Mouse (Mus musculus): ENCODE results near the gene Ctsz. TPM values are rescaled to one million over a fixed set of nuclear protein-coding genes. Genes with fewer than 3 reads are reported as not detected.

Ctsz gene
- total and polyA plus RNA-seq, 3 experiments = 93.7 to 118 TPM; not detected in 1

- H3K36me3 ChIP-seq (ENCODE audit: control insufficient read depth in 1 of 2, insufficient read depth in 2 of 2, low read length in 2 of 2) = peaks cover 0 to 4% of the 10 kb centered on the region in 2 experiments; a peak in 2 of 4 replicates
- no peak overlapping the region for H3K9ac ChIP-seq (ENCODE audit: control insufficient read depth, low read depth, low read length, poor library complexity, severe bottlenecking)
- H3K27me3 ChIP-seq (ENCODE audit: control insufficient read depth in 1 of 2, insufficient read depth in 2 of 2, low read length in 2 of 2) = no peaks in the 10 kb centered on the region
- H3K4me1 ChIP-seq (ENCODE audit: control insufficient read depth in 1 of 2, insufficient read depth in 2 of 2, low read length in 2 of 2) = peaks cover 2 to 6% of the 10 kb centered on the region in 2 experiments; a peak in 3 of 4 replicates
- no peaks in the 10 kb centered on the region for H3K9me3 ChIP-seq (replicated peaks; ENCODE audit: insufficient read depth, low read length)
- H3K79me2 ChIP-seq (ENCODE audit: control insufficient read depth, insufficient read depth, low read length, poor library complexity) = no peaks in the 10 kb centered on the region
- no peak overlapping the region for H3K4me3 ChIP-seq (ENCODE audit: control insufficient read depth in 1 of 2, insufficient read depth in 1 of 2, low read depth in 2 of 2, low read length in 2 of 2)
- no peak for DNase-seq (ENCODE audit: low read depth, low spot score)
- no peak overlapping the region for H3K27ac ChIP-seq (ENCODE audit: control insufficient read depth, low read depth, low read length)
- TF ChIP-seq EP300 (IDR thresholded peaks at IDR 0.05; ENCODE audit: low read depth in 1 of 2, low read length in 2 of 2) = no peak
- TF ChIP-seq BHLHE40 (IDR thresholded peaks at IDR 0.05; ENCODE audit: borderline replicate concordance, low read depth, low read length) = no peak
- TF ChIP-seq UBTF (IDR thresholded peaks at IDR 0.05; ENCODE audit: borderline replicate concordance, insufficient read depth, low read depth, low read length) = no peak
- no peak for TF ChIP-seq TAL1 (IDR thresholded peaks at IDR 0.05; ENCODE audit: low read length)
- TF ChIP-seq MEF2A (IDR thresholded peaks at IDR 0.05; ENCODE audit: extremely low read depth, insufficient replicate concordance, low read depth, low read length, poor library complexity, severe bottlenecking) = no peak
- TF ChIP-seq GATA1 (IDR thresholded peaks at IDR 0.05; ENCODE audit: low read depth, low read length) = no peak
- TF ChIP-seq GABPA (IDR thresholded peaks at IDR 0.05; ENCODE audit: low read depth, low read length) = no peak
- TF ChIP-seq CHD2 (IDR thresholded peaks at IDR 0.05; ENCODE audit: low read length) = no peak
- TF ChIP-seq HCFC1 (IDR thresholded peaks at IDR 0.05; ENCODE audit: low read depth, low read length) = no peak
- no peak for TF ChIP-seq ZMIZ1 (IDR thresholded peaks at IDR 0.05; ENCODE audit: low read depth, low read length)
- TF ChIP-seq MAZ (IDR thresholded peaks at IDR 0.05; ENCODE audit: low read depth, low read length) = no peak
Observed at GRCm38 (mm10) chr2:174477543-174478319, 38.9 kb upstream of the Ctsz start.

- Histone ChIP-seq H3K36me3 (ENCODE audit: control insufficient read depth in 1 of 2, insufficient read depth in 2 of 2, low read length in 2 of 2) (peaks cover 0 to 36% of the 10 kb centered on the region in 2 experiments; a peak in 2 of 4 replicates), H3K27me3 (ENCODE audit: control insufficient read depth in 1 of 2, insufficient read depth in 2 of 2, low read length in 2 of 2) (no peaks in the 10 kb centered on the region), H3K4me3 (ENCODE audit: control insufficient read depth in 1 of 2, insufficient read depth in 1 of 2, low read depth in 2 of 2, low read length in 2 of 2) (peak overlapping the region; percentile 41 to 52), H3K9ac (ENCODE audit: control insufficient read depth, low read depth, low read length, poor library complexity, severe bottlenecking) (peak overlapping the region; percentile 62), H3K27ac (ENCODE audit: control insufficient read depth, low read depth, low read length) (peak overlapping the region; percentile 85), H3K79me2 (ENCODE audit: control insufficient read depth, insufficient read depth, low read length, poor library complexity) (peaks cover 37% of the 10 kb centered on the region), H3K9me3 (replicated peaks; ENCODE audit: insufficient read depth, low read length) (no peaks in the 10 kb centered on the region), H3K4me1 (ENCODE audit: control insufficient read depth in 1 of 2, insufficient read depth in 2 of 2, low read length in 2 of 2) (peaks cover 12 to 34% of the 10 kb centered on the region in 2 experiments)
- TF ChIP-seq MAX (IDR thresholded peaks at IDR 0.05; ENCODE audit: low read length) (0 out of 2 replicates have a peak, but pooled peaks have one; percentile 11), BHLHE40 (IDR thresholded peaks at IDR 0.05; ENCODE audit: borderline replicate concordance, low read depth, low read length) (peak; percentile 50; the same call in 1 of the 2 replicates), EP300 (IDR thresholded peaks at IDR 0.05; ENCODE audit: low read depth in 1 of 2, low read length in 2 of 2) (0 out of 4 replicates have a peak, but pooled peaks of 1 of the 2 experiments have one; percentile 4), MEF2A (IDR thresholded peaks at IDR 0.05; ENCODE audit: extremely low read depth, insufficient replicate concordance, low read depth, low read length, poor library complexity, severe bottlenecking) (no peak)
- DNase-seq (ENCODE audit: low read depth, low spot score) = no peak
Observed at GRCm38 (mm10) chr2:174473550-174473927, 34.7 kb upstream of the Ctsz start.

Measured in MEL (cell line).